Mouse (Mus musculus): ENCODE measurements around the gene Asic2.

DNA sequence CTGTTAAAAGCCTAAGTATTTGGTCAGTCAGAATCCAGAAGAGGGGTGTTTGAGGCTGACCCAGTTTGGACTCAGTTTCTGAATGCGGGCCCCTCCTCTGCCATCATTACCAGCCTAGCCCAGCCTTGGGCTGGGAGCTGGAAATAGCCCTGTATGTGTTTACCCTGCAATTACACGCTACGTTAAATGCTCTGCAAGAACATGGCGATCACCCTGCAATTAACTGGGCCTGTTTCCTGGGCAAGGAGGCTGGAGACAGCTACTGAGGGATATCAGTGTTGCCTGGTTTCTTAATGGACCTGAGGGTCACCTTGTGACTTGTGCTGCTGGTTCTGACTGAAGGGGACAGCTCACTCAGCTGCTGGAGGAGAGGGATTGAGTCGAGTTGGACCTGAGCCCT is 151.7 kb downstream of the Asic2 start:
- no peak for TF ChIP-seq CTCF (IDR thresholded peaks at IDR 0.05; ENCODE audit: borderline replicate concordance, control insufficient read depth, extremely low read depth, insufficient read depth, low read length, poor library complexity)
- TF ChIP-seq POLR2A (IDR thresholded peaks at IDR 0.05; ENCODE audit: control insufficient read depth, extremely low read depth, insufficient read depth, low read length, poor library complexity), result no peak
